Mouse (Mus musculus) c-Kit-positive CD71-negative TER-119-negative erythroid progenitor cells, embryonic 14.5 days (primary cell): ENCODE measurements around the gene Drg1.
"Not testable (repeated sequence)": the region's sequence is repeated elsewhere in the genome, so short reads cannot be mapped to it uniquely, and the experiment has no call there.

Experiments
- DNase-seq: peaks from one replicate; pipeline ENCODE4 v3.0.0-alpha.2; 2013; ENCODE audit warnings: low read depth

The Drg1 gene

DNA sequence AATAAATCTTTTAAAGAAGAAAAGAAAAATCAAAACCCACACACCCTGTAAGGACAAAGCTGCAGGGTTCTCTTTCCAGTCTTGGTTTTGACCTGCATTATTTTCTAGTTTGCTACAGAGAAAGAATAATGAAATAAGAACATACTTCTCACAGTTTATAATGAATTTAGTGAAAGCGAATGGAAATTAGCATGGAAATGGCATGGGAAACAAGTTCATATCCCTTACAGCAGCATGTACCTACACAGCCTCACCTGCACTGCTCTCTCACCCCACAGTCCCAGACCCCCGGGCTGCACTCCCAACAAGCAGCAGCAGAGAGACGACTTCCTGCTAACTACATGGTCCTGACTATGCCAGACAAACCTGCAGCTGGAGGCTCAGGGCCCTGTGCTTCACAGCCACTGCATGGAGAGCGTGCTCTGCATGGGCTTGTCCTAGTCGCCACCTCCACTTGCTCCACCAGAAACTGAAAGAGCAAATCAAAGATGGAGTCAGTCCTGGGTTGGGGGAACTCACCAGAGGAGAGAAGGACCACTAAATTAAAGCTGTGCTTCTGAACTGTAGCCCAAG is 100.9 kb downstream of the Drg1 start:
- DNase-seq = not testable (repeated sequence)

DNA sequence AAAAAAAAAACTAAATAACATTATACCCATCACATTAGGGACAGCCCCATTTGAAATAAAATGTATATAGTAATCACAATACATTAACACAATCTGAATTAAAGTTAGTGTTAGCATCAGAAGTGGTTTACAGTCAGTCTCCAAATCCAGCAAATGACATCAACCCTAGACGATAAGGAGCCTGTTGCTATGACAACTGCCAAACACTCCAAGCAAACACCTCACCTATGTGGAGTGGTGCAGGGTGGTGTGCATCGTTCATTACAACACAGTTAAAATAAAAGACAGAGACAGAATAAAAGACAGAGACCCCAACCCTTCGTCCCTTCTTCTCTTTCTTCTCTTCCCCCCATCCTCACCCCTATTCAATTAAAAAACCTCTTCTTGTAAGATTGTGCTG is 102.6 kb downstream of the Drg1 start:
- not testable (repeated sequence) for DNase-seq

DNA sequence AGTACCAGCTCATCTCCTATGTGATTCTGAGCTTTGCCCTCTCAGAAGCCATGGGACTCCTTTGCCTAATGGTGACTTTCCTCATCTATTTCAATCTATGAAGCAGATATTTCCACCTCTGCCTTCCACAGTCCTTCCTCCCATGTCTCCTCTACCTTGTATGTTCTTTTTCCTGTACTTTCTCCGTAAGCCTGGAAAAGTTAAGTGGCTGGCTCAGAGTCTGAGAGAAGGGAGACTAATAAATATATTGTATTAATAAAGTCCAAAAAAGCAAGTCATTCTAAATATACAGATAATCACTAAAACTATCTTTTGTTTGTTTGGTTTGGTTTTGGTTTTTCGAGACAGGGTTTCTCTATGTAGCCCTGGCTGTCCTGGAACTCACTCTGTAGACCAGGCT is 103.1 kb downstream of the Drg1 start:
- DNase-seq = not testable (repeated sequence)

DNA sequence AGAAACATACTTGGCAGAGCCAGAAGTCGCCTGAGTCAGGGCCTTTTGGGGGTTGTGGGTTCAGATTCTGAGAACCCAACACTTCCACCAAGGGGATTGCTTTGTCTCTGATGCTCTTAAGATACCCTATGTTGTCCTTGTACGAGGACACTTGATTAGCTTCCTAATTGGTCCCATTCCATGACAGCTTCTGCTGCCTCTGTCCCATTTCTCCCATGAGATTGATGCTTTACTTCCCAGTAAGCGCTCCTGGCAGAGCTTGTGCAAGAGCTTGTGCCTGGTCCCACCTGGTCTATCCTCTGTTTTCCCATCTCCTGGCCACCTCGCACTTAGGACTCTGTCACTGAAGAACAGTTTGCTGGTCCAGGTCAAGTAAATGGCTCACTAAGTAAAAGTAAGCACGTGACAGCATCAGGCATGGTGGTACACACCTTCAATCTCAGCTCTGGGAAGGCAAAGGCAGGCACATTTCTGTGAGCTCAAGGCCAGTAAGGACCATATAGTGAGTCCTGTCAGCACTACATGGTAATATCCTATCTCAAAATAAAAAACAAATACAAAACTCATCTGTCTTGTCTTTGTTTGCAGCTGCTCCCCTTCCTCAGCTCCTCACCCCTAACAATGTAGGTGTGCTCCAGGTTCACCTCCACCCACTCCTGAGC is 103.8 kb downstream of the Drg1 start:
- not testable (repeated sequence) for DNase-seq

DNA sequence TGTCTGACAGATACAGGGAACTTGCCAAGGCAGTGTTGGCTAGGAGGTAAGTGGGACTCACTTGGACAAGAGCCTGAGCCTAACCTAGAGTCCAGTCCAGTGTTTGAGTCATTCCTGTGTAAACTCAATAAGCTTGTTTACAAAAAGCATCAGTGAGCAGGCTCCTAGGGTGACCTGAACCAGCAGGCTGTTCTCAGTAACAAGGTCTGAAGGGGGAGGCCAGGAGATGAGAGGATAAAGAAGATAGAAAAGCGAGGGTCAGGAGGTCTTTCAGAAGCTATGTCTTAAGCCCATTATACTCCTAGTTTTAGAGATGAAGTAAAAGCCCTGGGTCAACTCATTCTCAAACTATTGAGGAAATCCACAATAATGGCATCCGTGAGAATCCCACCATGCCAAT is 104.8 kb downstream of the Drg1 start:
- not testable (repeated sequence) for DNase-seq

DNA sequence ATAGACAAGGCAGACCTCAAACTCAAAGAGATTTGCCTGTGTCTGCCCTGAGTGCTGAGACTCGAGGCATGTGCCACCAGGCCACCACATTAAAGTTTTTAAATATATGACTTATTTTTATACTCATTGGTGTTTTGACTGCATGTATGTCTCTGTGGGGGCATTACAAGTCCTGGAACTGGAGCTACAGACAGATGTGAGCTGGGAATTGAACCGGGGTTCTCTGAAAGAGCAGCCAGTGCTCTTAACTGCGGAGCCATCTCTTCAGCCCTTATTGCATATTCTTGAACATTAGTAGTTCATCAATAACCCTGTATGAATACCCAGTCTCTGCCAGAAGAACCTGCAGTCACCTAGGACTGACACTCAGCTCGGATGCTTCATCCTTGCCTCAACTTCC is 107.4 kb downstream of the Drg1 start:
- DNase-seq = not testable (repeated sequence)

DNA sequence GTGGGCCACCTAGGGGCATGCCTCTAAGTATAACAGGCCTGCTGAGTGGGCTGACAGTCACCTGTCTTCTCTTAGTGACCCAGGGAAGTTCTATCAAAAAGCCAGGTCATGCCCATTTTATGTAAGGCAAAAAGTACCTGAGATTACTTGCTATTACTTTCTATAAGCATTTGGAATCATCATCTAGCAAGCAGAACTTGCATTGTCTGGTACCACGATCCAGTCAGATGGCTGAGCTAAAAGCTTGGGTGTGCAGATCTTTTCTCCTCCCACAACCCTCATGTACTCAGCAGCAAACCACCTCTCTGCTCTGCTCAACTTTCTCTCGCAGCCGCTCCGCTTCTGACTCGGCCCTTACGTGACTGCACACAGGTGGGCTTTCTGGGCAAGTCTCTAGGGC is 108.2 kb downstream of the Drg1 start:
- DNase-seq = not testable (repeated sequence)

DNA sequence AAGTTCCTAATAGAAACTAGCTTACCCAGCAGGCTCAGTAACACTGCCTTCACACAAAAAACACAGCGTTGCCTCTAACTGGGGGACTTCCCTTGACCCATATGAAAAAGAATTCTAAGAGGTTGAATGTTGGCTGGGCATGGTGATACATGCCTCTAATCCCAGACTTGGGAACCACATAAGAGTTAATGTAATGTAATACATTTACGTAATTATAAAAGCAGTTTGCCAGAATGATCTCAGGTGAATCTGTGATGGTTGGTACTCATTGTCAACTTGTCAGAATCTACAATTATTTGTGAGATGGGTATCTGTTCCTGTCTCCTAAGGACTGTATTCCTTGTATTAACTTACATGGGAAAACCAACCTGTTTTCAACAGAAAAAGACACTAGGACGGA is 109.2 kb downstream of the Drg1 start:
- DNase-seq = not testable (repeated sequence)

DNA sequence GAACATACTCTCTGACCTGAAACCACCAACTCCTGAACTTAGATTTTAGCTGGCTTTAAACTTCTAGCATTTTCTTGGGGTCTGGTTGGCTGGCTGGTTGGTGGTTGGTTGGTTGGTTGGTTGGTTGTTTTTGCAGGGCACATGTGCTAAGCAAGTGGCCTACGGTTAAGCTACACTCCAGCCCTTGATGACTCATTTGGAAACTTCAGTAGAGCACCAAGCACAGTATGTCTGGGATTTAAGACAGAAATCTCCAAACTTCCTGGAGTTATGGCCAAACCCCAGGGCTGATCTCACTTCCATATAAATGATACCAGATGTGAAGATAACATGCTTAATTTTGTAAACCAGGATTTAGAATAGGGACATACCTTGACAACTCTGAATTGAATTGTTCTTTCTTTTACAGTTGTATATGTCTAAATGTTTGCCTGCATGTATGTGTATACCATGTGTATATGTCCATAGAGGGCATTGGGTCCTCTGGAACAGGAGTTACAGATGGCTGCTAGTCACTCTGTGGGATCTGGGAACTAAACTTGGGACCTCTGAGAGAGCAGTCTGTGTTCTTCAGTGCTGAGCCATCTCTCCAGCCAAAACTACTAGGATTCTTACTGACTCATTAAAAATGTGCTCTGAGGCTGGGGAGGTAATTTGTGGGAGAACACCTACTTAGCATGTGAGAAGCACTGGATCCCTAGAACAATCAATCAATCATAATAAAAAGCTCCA is 112.4 kb downstream of the Drg1 start:
- not testable (repeated sequence) for DNase-seq

DNA sequence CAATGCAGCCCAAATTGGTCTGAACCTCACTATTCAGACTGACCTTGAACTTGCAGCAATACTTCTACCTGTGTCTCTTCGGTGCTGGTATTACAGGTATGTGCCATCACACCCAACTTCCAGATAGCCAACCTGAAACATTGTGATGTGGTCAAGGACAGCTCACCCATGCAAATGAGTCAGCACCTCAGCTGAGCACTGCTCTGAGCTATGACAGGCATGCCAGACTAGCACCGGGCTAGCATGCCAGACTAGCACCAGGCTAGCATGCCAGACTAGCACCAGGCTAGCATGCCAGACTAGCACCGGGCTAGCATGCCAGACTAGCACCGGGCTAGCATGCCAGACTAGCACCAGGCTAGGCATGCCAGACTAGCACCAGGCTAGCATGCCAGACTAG is 114.9 kb downstream of the Drg1 start:
- not testable (repeated sequence) for DNase-seq

DNA sequence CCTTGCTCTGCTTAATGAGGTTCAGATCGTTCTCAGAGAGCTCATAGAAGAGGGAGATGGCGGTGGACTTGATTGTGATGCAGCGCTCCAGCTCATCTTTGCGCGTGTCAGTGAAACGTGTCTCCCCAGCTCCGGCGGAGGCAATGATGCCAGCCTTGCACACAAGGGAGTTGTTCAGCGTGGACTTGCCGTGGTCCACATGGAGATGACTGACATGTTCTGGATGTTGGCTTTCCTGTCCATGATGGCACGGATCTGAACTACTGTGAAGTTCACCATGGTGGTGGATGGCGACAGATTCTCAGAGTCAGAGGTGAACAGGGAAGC is 115.6 kb downstream of the Drg1 start:
- not testable (repeated sequence) for DNase-seq

DNA sequence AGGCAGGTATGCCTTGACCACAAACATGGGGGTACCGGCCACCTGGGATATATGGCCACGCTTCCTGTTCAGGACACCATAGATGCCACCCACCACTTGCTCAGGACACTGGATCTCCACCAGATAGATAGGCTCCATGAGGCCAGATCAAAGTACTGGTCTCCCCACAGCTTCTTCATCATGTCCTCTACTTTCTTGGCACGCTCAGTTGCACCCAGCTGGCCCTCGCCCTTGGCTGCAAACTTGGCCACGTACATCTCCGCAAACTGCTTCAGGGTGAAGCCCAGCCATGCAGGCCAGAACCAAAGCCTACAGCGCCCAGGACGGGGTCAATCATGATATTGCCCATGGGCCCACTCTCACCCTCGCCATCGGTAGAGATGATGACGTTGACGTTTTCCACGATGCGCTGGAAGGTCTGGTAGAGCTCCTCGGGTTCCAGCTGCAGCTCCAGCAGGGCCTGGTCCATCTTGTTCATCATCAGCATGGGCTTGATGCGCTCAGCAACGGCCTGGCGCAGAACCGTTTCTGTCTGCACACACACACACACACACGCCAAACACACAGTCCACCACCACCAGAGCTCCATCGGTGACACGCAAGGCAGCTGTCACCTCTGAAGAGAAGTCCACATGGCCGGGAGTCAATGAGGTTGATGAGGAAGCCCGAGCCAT is 116.1 kb downstream of the Drg1 start:
- DNase-seq = not testable (repeated sequence)

DNA sequence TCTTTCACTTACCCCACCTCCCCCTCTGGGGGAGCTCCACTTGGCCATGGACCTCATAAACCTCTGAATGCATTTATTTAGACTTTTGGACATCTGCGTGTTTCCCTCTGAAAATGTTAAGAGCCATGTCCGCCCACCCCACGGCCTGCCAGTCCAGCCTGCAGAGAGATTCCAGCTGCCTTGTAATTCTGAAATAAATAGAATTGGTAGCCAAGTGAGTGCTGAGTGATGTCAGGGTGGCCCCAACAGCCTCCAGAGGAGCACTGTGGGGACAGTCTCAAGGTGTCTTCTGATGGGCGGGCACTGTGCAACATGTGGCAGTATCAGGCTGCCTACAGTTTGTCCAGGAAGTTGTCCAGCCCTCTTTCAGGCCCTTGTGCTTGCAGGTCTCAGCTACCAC is 116.7 kb downstream of the Drg1 start:
- DNase-seq = not testable (repeated sequence)

DNA sequence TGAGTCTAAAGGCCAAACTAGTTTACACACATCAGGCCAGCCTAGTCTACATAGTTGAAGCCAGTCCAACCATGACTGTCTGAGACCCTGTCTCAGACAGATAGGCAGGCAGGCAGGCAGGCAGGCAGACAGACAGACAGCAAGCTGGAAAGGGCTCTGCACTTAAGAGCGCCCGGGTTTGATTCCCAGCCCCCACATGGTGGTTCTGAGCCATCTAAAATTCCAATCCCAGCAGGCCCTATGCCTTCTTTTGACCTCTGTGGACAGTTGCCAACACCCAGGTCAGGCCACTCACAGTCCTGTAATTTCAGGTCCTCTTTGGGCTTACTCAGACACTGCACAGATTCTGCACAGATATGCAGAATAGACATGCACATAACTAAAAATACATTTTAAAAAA is 119.4 kb downstream of the Drg1 start:
- not testable (repeated sequence) for DNase-seq

DNA sequence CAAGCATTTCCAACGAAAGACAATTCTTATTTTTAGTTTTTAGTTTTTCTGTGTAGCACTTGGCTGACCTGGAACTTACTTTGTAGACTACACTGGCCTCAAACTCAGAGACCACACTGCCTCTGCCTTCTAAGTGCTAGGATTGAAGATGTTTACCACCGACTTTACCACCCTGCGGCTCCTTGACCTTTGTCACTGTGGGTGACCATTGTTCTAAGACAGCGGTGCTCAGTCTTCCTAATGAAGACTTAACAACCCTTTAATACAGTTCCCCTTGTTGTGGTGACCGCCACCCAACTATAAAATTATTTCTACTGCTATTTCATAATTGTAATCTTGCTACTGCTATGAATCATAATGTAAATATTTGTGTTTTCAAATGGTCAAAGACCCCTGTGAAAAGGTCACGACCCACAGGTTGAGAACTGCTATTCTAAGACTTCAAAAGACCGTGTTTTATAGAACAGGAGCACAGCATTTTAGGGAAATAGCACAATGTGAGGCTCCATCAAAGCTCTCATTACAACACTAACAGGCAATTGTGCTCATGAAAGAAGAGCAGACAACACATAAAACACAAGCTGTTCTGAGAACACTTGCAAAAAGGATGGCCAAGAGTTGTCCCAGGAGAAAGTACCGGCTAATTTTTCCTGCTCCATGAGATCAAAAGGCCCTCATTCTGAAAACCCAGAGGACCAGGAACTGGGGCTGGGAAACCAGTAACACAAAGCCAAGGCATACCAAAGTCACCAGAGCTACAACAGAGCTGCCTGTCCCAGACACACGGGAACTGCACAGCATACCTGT is 120.7 kb downstream of the Drg1 start:
- not testable (repeated sequence) for DNase-seq

DNA sequence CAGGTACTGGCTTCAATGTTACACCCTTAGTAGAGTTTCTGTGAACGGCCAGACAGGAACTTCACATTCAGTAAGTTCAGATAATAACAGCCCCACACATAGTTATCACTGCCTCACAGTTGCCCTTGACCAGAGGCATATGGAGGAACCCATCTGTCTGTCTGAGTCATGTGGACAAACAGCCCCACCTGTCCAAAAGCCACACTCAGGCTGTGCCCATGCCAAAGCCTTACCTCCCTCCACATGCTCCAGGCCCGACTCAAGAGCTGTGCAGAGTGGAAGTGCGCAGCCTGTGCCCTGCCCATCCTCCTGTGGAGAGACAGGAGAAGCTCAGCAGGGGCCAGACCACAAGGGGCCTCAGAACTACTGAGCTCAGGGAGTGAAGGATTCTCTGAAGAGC is 122.2 kb downstream of the Drg1 start:
- DNase-seq = not testable (repeated sequence)

DNA sequence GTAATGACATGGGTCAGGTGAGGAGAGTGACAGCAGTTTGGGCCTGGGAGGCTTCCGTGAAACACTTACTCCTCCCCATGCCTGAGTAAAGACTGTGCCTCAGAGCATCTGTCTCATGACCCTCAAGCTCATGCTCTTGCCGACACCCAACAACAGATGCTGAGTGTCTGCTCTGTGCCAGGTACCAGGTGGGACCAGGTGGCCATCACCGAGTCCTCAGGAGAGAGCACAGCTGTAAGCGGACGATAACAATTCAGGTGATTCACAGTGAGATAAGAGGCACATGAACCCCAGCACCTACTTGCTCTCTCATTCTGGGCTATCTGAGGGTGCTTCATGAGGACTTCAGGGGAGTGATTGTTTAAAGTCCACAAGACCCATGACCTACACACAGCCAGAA is 123.8 kb downstream of the Drg1 start:
- not testable (repeated sequence) for DNase-seq

DNA sequence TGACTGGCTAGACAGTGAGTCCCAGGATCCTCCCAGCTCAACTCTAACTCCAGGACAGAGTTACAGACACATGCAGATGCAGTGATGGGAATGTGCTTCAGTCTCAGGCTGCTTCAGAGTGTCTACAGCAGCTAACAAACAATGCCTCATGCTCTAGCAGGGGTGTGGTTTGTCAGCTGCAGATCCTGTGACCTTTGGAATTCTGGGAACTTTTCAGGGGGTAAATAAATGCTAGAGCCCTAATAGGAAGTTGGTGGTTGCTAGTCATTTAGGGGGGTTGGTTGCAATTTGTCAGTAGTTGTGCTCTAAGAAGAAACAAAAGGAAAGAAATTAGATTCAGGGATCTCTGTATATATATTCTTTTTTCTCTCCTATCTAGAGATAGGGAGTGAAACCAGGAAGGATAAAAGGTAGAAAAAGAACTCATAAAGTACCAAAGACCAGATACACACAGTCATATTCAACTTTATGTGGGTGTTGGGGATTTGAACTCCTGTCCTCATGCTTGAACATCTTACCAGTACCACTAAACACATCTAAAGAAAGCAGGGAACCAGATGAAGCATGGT is 125.2 kb downstream of the Drg1 start:
- DNase-seq = not testable (repeated sequence)

DNA sequence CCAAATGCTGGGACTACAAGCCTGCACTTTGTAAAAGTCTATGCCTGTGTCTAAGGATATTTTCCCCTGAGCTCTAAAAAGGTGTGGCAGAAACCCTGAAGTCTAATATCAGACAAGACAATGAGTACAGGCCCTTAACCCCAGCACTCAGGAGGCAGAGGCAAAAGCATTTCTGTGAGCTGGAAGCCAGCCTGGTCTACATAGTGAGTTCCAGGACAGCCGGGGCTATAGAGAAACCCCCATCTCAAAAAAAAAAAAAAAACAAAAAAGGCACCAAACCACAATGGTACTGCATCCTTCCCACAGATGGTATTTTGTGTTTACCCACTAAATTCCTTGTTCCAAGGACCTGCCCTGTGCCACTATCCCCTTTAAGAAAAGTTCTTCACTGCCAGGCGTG is 127.9 kb downstream of the Drg1 start:
- DNase-seq = not testable (repeated sequence)
